Mouse (Mus musculus) naive thymus-derived CD4-positive, alpha-beta T cell, adult 2 months (primary cell): ENCODE measurements at regions not wholly inside any gene's neighbourhood (a gene's known extent, or its start where the extent isn't known, plus 50 kb on each side); places are given as distances from the start of the nearest gene placed in this dataset.
"Not testable (repeated sequence)": the region's sequence is repeated elsewhere in the genome, so short reads cannot be mapped to it uniquely, and the experiment has no call there.

Source experiments
- DNase-seq: peaks from one replicate; pipeline ENCODE4 v3.0.0-alpha.2; 2011; ENCODE audit warnings: low read depth

DNA sequence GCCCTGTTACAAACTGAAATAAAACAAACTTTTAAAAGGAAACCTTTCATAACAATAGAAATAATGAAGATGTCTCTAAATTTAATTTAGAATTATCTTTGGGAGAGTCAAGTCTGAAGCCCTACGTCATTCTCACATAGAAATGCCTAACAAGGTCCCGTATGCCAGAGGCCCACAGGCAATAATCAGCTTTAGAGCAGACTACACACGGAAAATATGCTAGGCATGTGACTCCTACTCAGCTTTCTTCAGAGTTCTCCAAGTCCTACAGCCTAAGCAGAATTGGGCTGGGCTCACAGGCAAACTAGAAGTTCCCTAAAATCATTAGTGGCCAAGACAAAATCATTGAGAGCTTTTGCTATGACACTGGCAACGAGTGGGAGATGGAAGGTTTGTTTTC is 176.9 kb upstream of the Gap43 start:
- DNase-seq = no peak

- no peak for DNase-seq
These were observed 175.5 kb upstream of the Gap43 start for GRCm38 (mm10) chr16:42515929-42516328.

GRCm38 (mm10) chr16:42505107-42505506 is 164.7 kb upstream of the Gap43 start:
- DNase-seq = no peak

DNA sequence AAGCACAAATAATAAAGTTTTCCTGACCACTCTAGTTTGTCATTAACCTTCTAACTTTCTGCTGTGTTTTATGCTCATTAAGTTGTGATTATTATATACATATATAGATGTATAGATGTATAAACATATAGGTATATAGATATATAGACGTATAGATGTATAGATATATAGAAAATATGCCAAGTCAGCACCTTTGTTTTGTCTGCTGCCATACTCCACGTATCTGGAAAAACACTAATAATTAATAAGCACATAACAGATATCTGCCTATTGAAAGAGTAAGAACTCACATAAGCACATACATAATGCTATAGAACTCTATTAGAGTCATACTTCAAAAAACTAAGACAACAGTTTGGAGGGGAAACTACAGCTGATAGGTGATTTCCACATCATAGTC is 161.3 kb upstream of the Gap43 start:
- DNase-seq = no peak

DNA sequence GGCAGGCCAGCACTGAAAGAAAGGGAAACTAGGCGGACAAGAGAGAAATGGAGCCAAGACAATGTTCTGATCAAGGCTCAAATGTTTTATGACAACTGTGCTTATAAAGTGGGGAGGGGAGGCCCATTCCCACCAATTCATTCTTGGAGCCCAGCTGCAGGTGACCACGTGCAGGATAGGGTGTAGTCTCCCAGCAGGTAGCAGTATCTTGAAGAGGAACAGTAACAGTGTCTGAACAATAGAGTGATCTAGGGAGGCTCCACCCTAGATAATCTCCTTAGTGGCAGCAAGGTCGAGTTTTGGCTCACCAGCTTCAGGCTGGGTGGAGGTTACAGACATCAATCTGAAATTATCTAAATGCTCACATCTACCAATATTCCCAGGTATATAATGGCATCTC is 160.7 kb upstream of the Gap43 start:
- DNase-seq = not testable (repeated sequence)

DNA sequence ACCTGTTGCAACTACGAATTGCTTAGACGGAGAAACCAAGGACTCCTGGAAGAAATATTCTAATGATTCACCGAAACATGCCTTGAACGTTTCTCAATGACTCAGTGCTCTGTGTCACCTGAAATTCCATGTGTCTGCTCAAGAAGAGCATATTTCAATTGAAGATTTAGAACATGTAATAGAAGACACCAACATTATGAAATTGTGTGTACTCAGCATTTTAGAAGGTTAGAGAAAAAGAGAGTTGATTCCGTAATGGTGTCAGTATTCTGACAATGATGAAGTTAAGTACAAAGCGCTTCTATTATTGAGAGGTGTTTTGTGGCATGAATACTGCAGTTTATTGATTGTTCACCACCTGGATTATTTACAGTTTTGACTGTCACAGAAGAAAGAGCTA is 159.1 kb upstream of the Gap43 start:
- DNase-seq = no peak

GRCm38 (mm10) chr16:42498368-42498767 is 157.9 kb upstream of the Gap43 start:
- no peak for DNase-seq

DNA sequence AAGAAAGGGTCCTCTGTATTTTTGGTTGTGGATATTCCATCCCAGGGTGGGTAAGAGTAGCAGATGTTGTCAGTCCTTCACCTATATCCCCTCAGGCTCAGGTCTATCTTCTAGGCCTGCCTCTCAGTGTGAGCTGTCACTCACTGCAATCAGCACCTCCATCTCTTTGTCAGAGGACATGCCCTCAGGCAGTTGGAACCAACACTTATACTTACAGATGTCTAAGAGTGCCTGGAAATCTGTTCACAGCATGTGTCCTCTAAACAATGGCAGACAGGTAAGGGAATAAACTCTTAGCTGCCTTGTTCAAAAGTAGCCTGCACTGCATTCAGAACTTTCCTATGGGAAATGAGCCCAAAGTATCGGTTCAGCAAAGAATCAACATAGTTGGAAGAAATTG is 153.1 kb upstream of the Gap43 start:
- DNase-seq = no peak

- DNase-seq = no peak
These were observed 148.3 kb upstream of the Gap43 start for GRCm38 (mm10) chr16:42488745-42489144.

GRCm38 (mm10) chr16:42479978-42480377 is 139.5 kb upstream of the Gap43 start:
- no peak for DNase-seq

DNA sequence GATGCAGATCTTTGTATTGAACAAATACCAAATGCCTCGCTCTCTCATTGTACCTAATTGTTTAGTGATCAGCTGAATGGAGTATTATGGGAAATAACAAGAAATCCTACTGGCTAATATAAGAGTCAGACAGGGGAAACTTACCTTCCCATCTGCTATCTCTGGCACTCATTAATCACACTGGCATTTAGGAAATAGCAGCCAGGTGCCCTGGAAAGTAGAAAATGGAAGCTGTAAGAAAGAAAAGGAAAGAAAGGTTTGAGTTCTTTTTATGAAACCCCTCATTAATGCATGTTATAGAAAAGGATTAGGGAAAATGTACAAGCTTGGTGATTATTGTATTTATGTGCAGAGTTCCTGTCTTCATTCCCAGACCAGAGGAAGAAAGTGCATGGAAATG is 126.5 kb upstream of the Gap43 start:
- no peak for DNase-seq

- no peak for DNase-seq
These were observed 116.0 kb upstream of the Gap43 start for GRCm38 (mm10) chr16:42456335-42456984.

- no peak for DNase-seq
These were observed 112.9 kb upstream of the Gap43 start for GRCm38 (mm10) chr16:42453338-42453737.

DNA sequence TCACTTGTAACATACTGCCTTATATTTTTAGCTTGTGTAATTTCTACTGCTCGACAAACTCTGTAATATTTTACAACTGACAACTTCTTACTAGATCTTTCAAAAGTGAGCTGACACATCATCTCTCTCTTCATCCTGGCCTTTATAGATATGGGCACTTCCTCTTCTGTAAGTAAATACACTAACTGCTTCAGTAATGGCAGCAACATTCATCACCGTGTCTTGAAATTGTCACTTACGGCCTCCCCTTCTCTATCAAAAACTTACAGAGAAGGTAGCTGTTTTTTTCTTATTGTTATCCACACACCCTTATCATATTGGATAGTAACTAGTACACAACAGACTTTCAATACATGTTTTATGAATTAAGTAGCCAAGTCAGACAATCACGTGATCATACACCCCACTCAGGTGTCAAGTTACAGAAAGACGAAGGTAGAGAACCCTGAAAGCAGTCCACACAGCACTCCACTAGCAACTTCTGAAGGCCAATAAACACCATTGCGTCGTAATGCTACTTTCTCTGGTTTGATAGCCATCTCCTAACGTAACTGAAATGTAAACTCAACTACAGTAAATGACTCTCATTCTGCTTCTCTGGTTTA is 109.5 kb upstream of the Gap43 start:
- DNase-seq = no peak

DNA sequence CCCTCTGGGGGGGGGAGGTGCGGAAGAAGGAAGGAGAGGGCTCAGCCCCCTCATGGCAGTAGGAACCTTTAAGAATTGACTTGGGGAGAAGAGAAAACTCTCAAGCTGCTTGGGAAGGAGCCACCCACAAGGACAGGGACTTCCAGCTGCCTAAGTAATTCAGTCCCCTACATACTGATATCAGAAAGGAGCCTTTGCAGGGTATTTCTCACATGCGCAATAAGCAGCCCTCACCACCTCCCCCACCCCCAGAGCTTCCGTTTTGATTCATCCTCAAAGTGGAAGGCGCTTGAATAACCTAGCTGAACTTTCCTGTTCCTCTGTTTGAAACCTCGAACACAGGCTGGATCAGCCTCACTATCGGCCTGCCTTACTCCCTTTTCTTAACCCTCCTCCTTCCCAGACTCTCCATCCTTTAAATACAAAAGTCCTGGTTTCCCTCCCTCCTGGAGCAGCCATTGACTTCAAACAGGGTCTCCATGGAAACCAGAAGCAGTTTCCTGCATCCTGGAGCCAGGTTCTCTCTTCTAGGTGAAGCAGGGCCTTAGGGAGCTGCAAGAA is 104.5 kb upstream of the Gap43 start:
- DNase-seq = no peak

DNA sequence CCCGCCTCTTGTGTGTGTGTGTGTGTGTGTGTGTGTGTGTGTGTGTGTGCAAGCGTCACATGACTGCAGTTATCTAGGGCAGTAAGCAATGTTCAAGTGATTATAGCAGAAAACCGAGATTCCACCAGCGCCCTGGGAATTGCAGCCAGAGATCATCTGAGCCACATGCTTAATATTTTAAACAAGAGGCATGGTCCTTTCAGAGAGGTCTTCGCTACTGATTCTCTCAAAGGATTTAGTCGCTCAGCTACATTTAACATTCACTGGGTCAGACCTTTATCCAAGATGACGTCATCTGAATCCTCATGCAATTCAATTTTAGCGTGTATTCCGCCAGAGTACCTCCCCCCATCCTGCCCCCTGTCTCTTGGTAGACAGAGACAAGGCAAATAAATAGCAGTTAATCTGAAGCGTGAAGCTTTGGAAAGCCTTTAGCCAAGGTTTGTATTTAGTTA is 104.0 kb upstream of the Gap43 start:
- DNase-seq = no peak

DNA sequence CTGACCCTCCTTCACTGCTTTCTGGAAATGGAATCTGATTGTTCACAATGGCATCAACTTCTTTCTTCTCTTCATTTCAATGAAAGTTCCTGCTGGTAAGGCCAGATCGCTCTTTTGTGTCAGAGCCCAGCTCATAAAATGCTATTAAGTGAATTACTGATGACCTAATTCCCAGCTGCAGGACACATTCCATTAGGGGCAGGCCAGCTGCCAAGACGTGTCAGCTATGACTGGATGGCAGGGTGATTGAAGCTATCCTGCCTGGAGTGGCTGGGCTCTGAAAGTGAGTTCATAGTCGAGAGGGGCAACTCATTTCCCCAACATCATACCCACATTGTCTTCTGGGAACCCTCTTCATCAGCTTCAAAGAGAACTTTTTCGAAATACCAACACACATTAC is 100.4 kb upstream of the Gap43 start:
- DNase-seq = no peak

DNA sequence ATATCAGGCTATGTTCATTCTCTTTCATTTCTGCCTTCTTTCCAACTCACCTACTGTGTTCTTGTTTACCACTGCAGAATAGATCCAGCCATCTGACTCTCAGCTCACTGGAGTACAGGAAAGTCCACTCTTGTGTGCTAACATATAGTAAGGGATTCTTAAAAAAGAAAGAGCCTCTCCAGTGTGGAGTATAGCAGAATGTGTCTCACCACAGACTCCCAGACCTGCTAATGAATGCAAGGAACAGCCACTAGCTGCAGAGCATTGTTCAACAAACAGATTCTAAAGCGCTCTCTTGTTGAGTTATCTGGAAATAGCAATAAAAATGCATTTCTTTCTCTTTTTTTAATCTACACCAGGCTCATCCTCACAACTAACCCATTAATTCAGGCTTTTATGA is 91.1 kb upstream of the Gap43 start:
- no peak for DNase-seq

DNA sequence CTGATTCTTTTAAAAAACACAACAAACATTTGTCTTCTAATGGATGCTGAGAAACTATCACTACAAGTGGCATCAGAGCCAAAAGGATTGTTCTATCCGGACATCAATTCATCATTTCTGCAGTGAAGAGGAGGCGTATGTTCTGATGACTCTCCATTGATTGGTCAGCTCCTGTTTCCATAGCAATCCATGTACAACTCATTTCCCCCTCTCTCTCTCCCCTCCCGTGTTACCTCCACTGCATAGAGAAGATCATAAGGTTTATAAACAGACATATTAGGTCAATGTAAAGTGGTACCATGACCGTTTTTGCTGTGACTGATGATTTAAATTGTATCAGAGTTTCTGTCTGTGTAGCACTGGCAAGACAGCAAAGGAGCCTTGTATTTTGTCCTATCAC is 76.2 kb upstream of the Gap43 start:
- no peak for DNase-seq

- peak; percentile 1 for DNase-seq
These were observed 71.6 kb upstream of the Gap43 start for GRCm38 (mm10) chr16:42412031-42412430.

GRCm38 (mm10) chr16:42396596-42396995 is 56.1 kb upstream of the Gap43 start:
- no peak for DNase-seq
